Mouse (Mus musculus) gastrocnemius, postnatal 14 days (tissue): ENCODE measurements around the gene Naxe. TPM values are rescaled to one million over a fixed set of nuclear protein-coding genes. Genes with fewer than 3 reads are reported as not detected.

Experiments used
- DNase-seq: peaks from one replicate; pipeline ENCODE4 v3.0.0; 2021; ENCODE audit warnings: mixed read lengths
- intact Hi-C: fragments of 180-260 bp; cut with DNase I; formaldehyde crosslinking; loops from one replicate; pipeline ENCODE4 v1.15.1; 2025; ENCODE audit warnings: low total_unique reads
- long read RNA-seq, 2 experiments: library from polyadenylated mRNA; stranded (forward); transcript quantifications; one replicate each; pipeline ENCODE4 v2.0.0; 2021
- total RNA-seq, 2 experiments: library from RNA; stranded (reverse); gene quantifications; 2 replicates each; pipeline ENCODE4 v1.2.3; 2021

Gene Naxe
- 10 to 100 TPM; 47.1 to 47.4 TPM for total RNA-seq
- long read RNA-seq, experiment 1, transcript Naxe-201 (6 exons, 908 nt): major isoform, 41 of 44 reads
- long read RNA-seq, experiment 1, partial matches to known transcripts: 0 of 44 reads
- long read RNA-seq, experiment 1, other reads (novel, unspliced or antisense): 3 of 44 reads
- long read RNA-seq, experiment 2, transcript Naxe-201 (6 exons, 908 nt): major isoform, 44 of 51 reads
- long read RNA-seq, experiment 2, partial matches to known transcripts: 2 of 51 reads
- long read RNA-seq, experiment 2, other reads (novel, unspliced or antisense): 5 of 51 reads

GRCm38 (mm10) chr3:88057902-88058696, at the start of gene Naxe:
Gene Naxe, minus strand, starts transcription at chr3:88058495.
- intact Hi-C loops: loop anchor here (10.0 kb wide), 1 partner anchor 113 kb away; the partner anchor contains the start of gene Crabp2
- peak; percentile 87 for DNase-seq

GRCm38 (mm10) chr3:88106126-88106525, 47.8 kb upstream of the Naxe start:
- intact Hi-C loops: no loop called here
- no peak for DNase-seq

GRCm38 (mm10) chr3:88102611-88103010, 44.3 kb upstream of the Naxe start:
- intact Hi-C loops: no loop called here
- DNase-seq: no peak

GRCm38 (mm10) chr3:88102196-88102595, 43.9 kb upstream of the Naxe start:
- intact Hi-C loops: no loop called here
- no peak for DNase-seq

- intact Hi-C loops: no loop called here
- no peak for DNase-seq
Observed at GRCm38 (mm10) chr3:88101736-88102135, 43.4 kb upstream of the Naxe start.

- no peak for DNase-seq
- intact Hi-C loops: no loop called here
Observed at GRCm38 (mm10) chr3:88100251-88100650, 42.0 kb upstream of the Naxe start.

- DNase-seq: no peak
- intact Hi-C loops: loop anchor here (5.0 kb wide), 1 partner anchor 35 kb away; no protein-coding TSS in a partner anchor
Observed at GRCm38 (mm10) chr3:88097666-88098065, 39.4 kb upstream of the Naxe start.

- intact Hi-C loops: loop anchor here (5.0 kb wide), 1 partner anchor 138 kb away; no protein-coding TSS in a partner anchor
- no peak for DNase-seq
Observed at GRCm38 (mm10) chr3:88094126-88094525, 35.8 kb upstream of the Naxe start.

- intact Hi-C loops: loop anchor here (5.0 kb wide), 1 partner anchor 142 kb away; no protein-coding TSS in a partner anchor
- no peak for DNase-seq
Observed at GRCm38 (mm10) chr3:88090616-88091015, 32.3 kb upstream of the Naxe start.

GRCm38 (mm10) chr3:88090106-88090505, 31.8 kb upstream of the Naxe start:
- intact Hi-C loops: loop anchor here (5.0 kb wide), 1 partner anchor 142 kb away; no protein-coding TSS in a partner anchor

GRCm38 (mm10) chr3:88087688-88088087, 29.4 kb upstream of the Naxe start:
- no peak for DNase-seq
- intact Hi-C loops: loop anchor here (5.0 kb wide), 1 partner anchor 95 kb away; no protein-coding TSS in a partner anchor

More at GRCm38 (mm10) chr3:88090106-88090505, 31.8 kb upstream of the Naxe start:
- no peak for DNase-seq

- intact Hi-C loops: loop anchor here (5.0 kb wide), 1 partner anchor 97 kb away; no protein-coding TSS in a partner anchor
- DNase-seq: no peak
Observed at GRCm38 (mm10) chr3:88085459-88085858, 27.2 kb upstream of the Naxe start.

GRCm38 (mm10) chr3:88084001-88084400, 25.7 kb upstream of the Naxe start:
- intact Hi-C loops: no loop called here

GRCm38 (mm10) chr3:88082663-88083062, 24.4 kb upstream of the Naxe start:
- DNase-seq: no peak
- intact Hi-C loops: no loop called here

More at GRCm38 (mm10) chr3:88084001-88084400, 25.7 kb upstream of the Naxe start:
- DNase-seq: no peak

- intact Hi-C loops: no loop called here
- no peak for DNase-seq
Observed at GRCm38 (mm10) chr3:88082224-88082618, 23.9 kb upstream of the Naxe start.

- peak; percentile 93 for DNase-seq
- intact Hi-C loops: no loop called here
Observed at GRCm38 (mm10) chr3:88081345-88082223, 23.3 kb upstream of the Naxe start, which contains the start of gene Iqgap3. Gene Iqgap3, plus strand, starts transcription at chr3:88081971.

- no peak for DNase-seq
- intact Hi-C loops: no loop called here
Observed at GRCm38 (mm10) chr3:88078204-88078603, 19.9 kb upstream of the Naxe start, which contains the start of gene Ttc24. Gene Ttc24, minus strand, starts transcription at chr3:88078304.

GRCm38 (mm10) chr3:88077441-88077840, 19.1 kb upstream of the Naxe start:
- intact Hi-C loops: no loop called here

GRCm38 (mm10) chr3:88074766-88075165, 16.5 kb upstream of the Naxe start:
- no peak for DNase-seq
- intact Hi-C loops: no loop called here

More at GRCm38 (mm10) chr3:88077441-88077840, 19.1 kb upstream of the Naxe start:
- no peak for DNase-seq
